Mouse (Mus musculus) T-cell, adult 2 months (primary cell): ENCODE results near the gene Cfap61.

Experiments
- DNase-seq: peaks from one replicate; pipeline ENCODE4 v3.0.0; 2022; ENCODE audit warnings: low spot score

Cfap61 gene

GRCm38 (mm10) chr2:145949475-145950068 is 15.0 kb downstream of the Cfap61 start:
- no peak for DNase-seq

GRCm38 (mm10) chr2:145950239-145950638 is 15.7 kb downstream of the Cfap61 start:
- DNase-seq = no peak

GRCm38 (mm10) chr2:145952726-145953125 is 18.1 kb downstream of the Cfap61 start:
- no peak for DNase-seq

GRCm38 (mm10) chr2:145955844-145956243 is 21.3 kb downstream of the Cfap61 start:
- DNase-seq = no peak

GRCm38 (mm10) chr2:145956318-145956717 is 21.7 kb downstream of the Cfap61 start:
- no peak for DNase-seq

GRCm38 (mm10) chr2:145957450-145957849 is 22.9 kb downstream of the Cfap61 start:
- no peak for DNase-seq

GRCm38 (mm10) chr2:145958097-145958496 is 23.5 kb downstream of the Cfap61 start:
- no peak for DNase-seq

- no peak for DNase-seq
These were observed 24.0 kb downstream of the Cfap61 start for GRCm38 (mm10) chr2:145958551-145958950.

- no peak for DNase-seq
These were observed 27.3 kb downstream of the Cfap61 start for GRCm38 (mm10) chr2:145961861-145962260.

GRCm38 (mm10) chr2:145970751-145971150 is 36.2 kb downstream of the Cfap61 start:
- no peak for DNase-seq

- no peak for DNase-seq
These were observed 36.8 kb downstream of the Cfap61 start for GRCm38 (mm10) chr2:145971237-145972010.

GRCm38 (mm10) chr2:145972571-145972970 is 38.0 kb downstream of the Cfap61 start:
- DNase-seq = no peak

- DNase-seq = no peak
These were observed 45.0 kb downstream of the Cfap61 start for GRCm38 (mm10) chr2:145979616-145980015.

- DNase-seq = no peak
These were observed 46.3 kb downstream of the Cfap61 start for GRCm38 (mm10) chr2:145980881-145981280.

GRCm38 (mm10) chr2:145981699-145982112 is 47.1 kb downstream of the Cfap61 start:
- no peak for DNase-seq

GRCm38 (mm10) chr2:145982317-145983045 is 47.9 kb downstream of the Cfap61 start:
- no peak for DNase-seq

GRCm38 (mm10) chr2:145987757-145988156 is 53.2 kb downstream of the Cfap61 start:
- DNase-seq = no peak

GRCm38 (mm10) chr2:145990446-145990845 is 55.9 kb downstream of the Cfap61 start:
- no peak for DNase-seq

GRCm38 (mm10) chr2:145996472-145996871 is 61.9 kb downstream of the Cfap61 start:
- no peak for DNase-seq

- DNase-seq = no peak
These were observed 63.5 kb downstream of the Cfap61 start for GRCm38 (mm10) chr2:145997956-145998525.

- no peak for DNase-seq
These were observed 74.2 kb downstream of the Cfap61 start for GRCm38 (mm10) chr2:146008801-146009200.

GRCm38 (mm10) chr2:146009596-146010349 is 75.2 kb downstream of the Cfap61 start:
- no peak for DNase-seq
